Mouse (Mus musculus): ENCODE measurements around the gene Msln.
A peak's percentile ranks its signal among the peaks of the same experiment; 100 is the strongest.
"Not testable (repeated sequence)": the region's sequence is repeated elsewhere in the genome, so short reads cannot be mapped to it uniquely, and the experiment has no call there.

Msln gene

DNA sequence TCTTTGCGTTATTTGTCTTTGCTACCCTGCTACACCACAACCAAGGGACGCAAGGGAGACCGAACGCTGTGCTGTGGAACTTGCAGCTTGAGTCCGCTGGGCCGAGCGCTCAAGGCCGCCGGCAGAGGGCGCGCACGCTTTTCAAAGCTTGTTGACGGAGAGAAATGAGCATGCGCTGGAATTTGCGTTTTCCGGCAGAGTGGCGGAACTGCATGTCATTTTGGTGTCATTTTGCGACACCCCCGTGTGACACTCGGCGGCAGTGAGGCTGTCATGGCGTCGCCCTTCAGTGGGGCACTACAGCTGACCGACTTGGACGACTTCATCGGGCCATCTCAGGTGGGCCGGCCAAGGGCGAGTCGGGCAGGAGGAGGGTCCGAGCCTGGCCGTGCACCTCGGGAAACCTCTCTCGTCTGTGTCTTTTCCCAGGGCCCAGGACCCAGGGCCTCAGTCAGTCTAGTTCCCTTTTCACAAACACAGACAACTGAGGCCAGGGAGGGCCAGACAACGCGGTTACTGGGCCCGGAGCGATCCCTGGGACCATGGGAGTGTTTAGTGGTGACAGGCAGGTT lies 19.5 kb upstream of the Msln start, which contains the start of gene Narfl:
TSS of gene Narfl (plus strand) at position 228 of the 572 bp plus-strand sequence.
- DNase-seq (ENCODE audit: low read depth in 2 of 2, low spot score in 2 of 2), result peak; percentile 97 to 98

DNA sequence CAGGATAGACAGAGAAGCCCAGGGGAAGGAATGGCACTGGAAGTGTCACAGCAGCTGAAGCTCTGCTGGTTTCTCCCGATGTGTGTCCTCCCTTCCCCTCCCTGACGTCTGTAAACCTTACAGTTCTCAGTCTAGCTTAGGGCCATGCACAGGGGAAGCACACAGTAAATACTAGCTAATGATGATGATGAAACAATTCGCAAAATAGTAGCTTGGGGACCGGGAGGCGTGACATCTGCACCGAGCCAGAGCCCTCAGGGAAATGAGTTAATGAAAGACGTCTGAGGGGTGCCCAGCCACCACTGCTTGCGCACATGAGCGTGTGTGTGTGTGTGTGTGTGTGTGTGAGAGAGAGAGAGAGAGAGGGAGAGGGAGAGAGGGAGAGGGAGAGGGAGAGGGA lies 15.2 kb upstream of the Msln start:
- DNase-seq (ENCODE audit: low read depth in 2 of 2, low spot score in 2 of 2), result no peak

DNA sequence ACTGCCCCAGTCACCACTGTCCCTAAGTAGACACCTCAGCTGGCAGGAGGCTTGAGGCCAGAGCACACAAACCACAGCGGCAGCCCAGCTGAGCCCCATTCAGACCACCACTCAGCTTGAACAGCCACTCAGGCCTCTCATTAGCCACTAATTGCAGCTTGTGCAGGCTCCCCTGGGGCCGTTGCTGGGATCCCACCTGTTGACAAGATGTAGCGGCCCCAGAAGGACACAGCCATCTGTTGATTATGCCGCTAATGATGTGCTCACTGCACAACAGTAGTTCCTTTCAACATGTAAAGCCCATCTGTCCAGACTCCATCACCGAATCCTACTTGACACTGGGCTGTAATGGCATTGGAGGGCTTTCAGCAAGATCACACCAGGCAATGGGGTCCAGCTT lies 11.7 kb upstream of the Msln start:
- DNase-seq (ENCODE audit: low read depth in 2 of 2, low spot score in 2 of 2), result no peak

DNA sequence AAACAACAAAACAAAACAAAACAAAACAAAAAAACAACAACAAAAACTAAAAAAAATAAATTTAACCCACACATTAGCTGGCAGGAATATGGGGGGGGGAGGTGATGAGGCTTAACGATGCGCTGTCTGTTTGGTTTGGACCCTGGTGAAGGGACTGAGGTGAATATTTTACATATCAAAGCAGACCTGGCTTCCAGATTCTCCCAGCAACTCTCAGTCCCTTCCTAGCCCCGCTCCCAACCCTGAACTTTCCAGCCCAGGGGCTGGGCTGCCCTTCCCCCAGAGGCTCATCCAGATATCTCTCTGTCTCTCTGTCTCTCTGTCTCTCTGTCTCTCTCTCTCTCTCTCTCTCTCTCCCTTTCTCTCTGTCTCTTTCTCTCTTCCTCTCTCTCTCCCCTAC lies 8.4 kb upstream of the Msln start:
- no peak for DNase-seq (ENCODE audit: low read depth in 2 of 2, low spot score in 2 of 2)

DNA sequence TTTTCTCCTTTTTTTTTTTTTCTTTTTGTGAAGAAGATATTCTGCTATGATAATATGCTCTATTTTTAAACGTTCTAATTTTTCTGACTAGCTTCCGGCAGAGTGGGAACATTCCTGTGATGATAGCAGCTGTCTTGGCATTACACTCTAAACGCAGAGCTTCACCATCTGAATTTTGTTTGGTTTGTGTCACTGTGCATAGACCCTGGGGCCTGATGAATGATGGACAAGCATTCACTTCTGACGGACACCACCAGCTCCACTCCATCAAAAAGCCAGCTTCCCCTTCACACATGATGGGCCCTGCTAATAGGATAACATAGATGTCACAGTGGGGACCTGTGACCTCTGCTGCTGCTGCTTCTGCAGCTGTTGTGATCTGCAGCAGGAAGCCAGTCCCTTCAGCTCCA lies 7.4 kb upstream of the Msln start:
- DNase-seq (ENCODE audit: low read depth in 2 of 2, low spot score in 2 of 2), result no peak

DNA sequence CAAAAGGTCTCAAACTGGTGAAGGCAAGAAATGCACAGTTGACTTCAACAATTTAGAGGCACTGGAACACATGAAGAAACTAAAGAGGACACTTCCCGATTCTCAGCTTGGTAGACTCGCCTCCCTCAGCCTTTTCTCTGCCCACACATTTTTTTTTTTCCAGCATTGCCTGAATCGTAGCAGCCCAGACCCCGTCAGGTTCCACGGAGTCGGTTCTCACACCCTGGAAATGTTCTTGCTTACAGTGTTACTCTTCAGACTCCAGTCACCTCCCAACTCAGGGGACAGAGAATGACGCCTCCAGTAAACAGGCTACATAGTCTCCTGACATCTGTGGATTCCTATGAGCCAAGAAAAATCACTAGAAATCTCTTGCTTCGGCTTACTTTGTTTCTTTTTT lies 6.0 kb upstream of the Msln start:
- DNase-seq (ENCODE audit: low read depth in 2 of 2, low spot score in 2 of 2), result no peak

DNA sequence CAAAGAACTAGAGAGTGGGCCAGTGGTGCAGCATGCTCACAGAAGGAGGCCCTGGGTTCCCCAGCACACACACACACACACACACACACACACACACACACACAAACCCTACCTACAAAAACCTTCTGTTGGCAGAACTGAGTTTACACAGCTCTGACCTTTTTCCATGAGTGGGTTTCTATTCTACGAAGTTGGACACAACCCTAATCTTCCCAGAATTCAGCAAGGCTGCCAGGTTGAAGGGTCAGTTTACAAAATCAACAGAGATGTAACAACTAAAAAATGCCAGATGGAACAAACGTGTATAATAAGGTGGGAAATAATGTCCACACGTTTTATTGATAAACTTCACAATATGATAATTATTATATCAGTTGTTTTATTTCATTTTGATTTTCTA lies 3.5 kb upstream of the Msln start:
- no peak for DNase-seq (ENCODE audit: low read depth in 2 of 2, low spot score in 2 of 2)

DNA sequence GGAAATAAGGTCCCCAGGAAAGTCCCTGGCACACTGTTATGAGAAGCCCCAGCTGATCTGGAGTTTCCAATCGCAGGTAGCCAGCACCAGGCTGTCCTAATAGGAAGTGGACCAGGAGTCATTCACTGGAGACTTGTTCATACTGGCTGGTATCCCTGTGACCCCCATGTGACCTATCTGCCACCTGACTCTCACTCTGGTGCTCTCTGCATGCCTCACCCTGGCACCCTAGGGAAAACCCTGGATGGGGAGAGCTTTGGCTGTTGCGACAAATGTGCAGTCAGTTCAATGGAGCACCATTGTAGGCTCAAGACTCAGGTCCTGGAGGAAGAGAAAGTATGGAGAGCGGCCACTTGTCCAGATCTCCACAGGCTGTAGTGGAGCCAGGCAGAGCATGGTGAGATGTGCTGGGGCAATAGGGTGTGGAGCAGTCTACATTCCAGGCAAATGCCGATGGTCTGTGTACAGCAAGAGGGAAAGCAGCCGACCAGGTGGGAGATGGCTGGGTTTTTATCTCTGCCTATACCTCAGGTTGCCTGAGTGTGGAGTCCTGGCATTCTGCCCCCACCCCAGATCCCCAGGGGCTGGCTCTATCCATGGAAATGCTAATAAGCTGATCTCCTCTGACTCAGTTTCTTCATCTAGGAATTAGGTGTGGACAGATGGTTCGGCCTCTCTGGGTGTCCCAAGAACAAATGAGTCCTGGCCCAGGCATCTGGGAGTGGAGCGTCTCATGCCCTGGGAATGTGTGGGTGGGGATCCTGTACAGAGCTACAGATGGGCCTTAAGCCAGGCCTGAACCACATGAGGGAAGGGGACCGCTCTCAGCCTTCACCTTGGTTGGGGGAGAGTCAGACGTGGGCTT lies 2.4 kb upstream of the Msln start:
- DNase-seq (ENCODE audit: low read depth in 2 of 2, low spot score in 2 of 2), result no peak

DNA sequence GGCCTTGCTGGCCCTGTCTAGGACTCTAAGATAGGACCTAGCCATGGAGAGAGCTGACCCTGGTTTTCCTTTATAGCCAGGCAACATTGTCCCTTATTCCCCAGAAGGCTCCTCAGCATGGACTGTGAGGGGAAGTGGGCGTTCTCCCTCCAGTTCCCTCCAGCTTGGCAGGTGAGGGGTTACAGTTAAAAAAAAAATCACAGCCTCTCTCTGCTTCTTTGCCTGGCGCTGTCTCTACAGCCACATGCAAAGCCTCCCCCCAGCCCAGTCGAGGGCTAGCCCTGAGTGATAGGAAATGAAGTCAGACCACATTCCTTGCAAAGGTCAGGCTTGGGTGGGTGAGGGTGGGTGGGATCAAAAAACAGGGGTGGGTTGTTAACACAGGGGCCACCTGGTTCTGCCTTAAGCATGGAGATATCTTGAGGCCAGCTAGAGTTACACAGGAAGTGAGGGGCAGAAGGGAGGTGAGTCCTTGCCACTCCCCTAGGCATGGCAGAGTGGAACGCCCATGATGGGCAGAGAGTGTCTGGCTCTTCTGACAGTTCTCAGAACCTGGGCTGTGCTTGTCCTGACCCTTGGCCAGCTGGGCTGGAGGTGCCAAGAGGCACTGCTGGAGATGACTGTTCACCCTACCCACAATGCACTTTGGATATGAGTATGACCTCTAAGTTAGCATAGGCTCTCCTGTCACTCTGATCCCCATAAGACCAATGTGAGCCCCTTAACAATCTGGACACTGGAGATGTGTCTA lies 1.6 kb upstream of the Msln start:
- DNase-seq (ENCODE audit: low read depth in 2 of 2, low spot score in 2 of 2), result no peak

DNA sequence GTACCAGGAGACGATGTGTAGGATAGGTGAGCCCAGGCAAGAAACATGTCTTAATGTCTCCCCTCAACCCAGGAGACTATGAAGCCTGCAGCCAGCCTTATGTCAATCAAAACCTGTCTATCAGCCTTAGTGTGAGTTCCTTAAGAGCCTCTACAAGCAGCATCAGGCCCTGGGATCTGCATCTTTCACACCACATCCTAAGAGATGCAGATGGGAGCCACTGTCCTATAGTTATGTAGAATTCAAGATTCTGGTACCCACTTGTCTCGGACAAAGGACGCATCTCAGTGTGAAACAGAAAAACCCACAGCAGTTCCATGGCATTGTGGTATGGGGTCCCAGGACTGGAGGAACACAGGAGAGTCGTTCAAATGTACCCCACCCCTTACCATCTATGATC lies 908 bp upstream of the Msln start:
- DNase-seq (ENCODE audit: low read depth in 2 of 2, low spot score in 2 of 2), result no peak

DNA sequence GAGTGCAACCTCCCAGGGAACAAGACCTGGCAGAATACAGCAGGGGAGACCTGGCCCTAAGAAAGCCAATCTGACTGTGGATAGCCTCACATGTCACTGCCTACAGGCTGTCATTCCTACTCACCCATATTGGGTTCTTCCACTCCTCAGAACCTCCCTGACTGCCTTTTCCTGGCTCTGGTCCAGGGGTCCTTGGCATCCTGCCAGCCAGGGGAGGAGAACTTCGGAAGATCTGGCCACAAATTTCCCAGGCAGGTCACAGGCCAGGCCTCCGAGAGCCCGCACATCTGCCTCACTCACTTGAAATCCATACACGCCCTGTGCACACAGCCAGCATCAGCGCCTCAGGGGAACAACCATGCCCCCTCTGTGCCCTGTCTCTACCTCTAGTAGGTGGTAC lies 2.7 kb downstream of the Msln start:
- DNase-seq (ENCODE audit: low read depth in 2 of 2, low spot score in 2 of 2), result no peak

DNA sequence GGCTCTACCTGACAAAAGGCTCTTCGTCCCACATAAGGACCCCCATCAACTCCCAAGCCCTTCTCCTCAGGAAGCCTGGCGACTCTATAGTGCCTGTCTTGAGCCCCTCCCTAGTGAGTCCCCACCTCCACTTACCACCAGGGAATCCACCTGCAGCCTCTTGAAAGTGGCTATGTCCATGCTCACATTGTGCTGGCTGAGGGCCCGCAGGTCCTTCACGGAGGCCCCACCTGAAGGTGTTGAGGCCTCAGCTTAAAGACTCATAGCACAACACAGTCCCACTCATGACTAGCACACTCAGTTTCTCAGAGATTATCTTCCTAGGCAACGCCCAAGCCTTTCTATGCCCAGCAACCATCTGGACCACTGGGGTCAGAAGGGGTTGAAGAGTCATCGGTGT lies 4.9 kb downstream of the Msln start:
- no peak for DNase-seq (ENCODE audit: low read depth in 2 of 2, low spot score in 2 of 2)

DNA sequence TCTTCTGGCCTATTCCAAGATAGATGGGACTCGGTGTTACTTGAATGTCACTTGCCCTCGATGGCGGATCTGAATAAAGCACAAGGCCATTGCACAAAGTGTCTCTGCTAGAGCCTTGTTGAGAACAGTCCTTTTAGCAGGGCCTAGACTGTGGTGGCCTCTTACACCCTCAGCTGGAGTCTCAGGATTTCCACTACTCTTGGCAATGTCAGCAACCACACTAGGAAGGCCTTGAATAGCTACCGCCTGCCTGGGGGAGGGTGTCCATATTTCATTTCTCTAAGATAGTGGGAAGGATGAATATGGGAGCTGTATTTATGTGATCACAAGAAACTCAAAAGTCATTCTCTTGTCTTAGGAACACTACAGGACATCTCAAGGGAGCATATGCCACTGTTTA lies 5.9 kb downstream of the Msln start:
- no peak for DNase-seq (ENCODE audit: low read depth in 2 of 2, low spot score in 2 of 2)

DNA sequence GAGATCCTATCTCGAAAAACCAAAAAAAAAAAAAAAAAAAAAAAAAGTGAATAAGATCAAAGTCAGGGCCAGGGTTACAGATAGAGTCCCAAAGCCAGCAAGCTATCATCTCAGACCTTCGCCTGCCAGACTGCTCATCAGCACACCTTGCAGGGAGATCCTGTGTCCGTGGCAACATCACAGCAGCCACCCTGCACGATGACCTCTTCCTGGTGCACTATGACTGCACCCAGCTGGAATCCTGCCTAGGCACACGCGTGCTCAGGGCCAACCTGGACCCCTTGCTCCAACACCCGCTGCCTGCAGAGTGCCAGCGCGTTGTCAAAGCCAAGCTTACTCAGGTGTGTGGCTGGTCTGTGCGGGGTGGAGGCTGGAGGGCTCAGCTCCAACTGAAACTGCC lies 9.9 kb downstream of the Msln start:
- no peak for DNase-seq (ENCODE audit: low read depth in 2 of 2, low spot score in 2 of 2)

DNA sequence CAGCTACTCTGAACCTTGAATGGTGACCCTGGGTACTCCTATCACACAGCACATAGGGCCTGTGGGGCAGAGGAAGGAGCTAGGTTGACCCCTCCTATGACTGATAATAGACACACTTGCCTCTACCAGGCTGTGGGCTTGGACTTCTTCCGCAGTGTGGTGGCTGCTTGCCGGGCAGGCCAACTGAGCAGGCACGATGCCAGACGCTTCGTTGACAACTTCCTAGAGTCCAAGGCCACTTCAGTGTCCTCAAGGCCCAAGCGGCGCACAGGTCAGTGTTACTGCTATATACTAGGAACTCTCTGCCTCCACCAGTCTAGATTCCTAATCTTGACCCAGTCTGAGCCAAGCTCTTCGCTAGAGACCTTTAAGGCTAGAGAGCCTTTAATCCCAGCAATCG lies 10.3 kb downstream of the Msln start:
- DNase-seq (ENCODE audit: low read depth in 2 of 2, low spot score in 2 of 2), result no peak

DNA sequence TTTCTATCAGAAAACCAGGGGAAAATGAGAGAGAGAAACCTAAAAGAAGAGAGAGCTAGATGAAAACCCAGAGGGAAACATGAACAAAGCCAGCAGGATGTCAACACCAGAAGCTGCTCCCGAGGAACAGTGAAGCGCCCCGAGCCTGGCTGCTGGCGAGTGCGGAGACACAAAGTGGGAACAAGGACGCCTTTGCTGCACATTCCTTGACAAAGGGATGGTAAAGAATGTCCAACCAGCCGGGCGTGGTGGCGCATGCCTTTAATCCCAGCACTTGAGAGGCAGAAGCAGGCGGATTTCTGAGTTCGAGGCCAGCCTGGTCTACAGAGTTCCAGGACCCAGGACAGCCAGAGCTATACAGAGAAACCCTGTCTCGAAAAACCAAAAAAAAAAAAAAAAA lies 12.7 kb downstream of the Msln start:
- DNase-seq (ENCODE audit: low read depth in 2 of 2, low spot score in 2 of 2), result not testable (repeated sequence)

DNA sequence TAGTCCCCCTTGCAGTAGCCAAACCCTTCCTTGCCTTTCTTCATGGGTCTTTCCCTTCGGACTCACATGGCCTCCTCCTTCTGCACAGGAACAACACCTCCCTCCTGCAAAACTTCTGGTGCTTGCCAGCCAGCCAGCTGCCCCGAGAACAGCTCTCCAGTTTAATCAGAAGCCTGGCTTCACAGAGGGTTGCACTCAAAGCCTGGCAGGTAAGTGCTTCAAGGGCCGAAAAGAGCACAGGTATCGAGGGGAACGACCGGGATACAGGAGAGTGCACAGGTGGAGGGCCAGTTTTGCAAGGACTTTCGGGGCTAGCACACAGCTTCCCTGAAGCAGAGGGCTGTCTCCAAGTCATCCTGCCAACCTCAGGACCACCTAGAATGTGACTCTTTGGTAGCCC lies 15.3 kb downstream of the Msln start:
- DNase-seq (ENCODE audit: low read depth in 2 of 2, low spot score in 2 of 2), result no peak

DNA sequence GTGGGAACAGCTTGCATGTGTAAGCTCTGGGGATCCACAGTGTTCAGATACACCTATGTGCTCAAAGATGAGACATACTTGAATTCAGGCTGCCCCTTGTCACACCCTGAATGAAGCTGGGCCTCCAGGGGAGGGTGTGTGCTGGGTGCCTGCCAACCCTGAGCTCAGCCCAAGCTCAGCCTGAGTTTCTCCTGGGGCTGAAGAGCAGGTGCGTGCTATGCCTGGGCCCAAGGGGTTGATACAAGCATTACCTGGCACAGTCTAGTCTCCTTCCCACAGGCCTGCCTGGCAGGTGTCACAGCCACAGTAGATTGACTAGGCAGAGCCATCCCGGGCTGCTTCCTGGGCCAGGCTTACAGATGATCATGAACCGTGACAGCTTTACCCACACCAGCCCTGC lies 18.4 kb downstream of the Msln start, which contains the start of gene Mslnl:
TSS of gene Mslnl (plus strand) at position 298 of the 400 bp plus-strand sequence.
- DNase-seq (ENCODE audit: low read depth in 2 of 2, low spot score in 2 of 2), result no peak

DNA sequence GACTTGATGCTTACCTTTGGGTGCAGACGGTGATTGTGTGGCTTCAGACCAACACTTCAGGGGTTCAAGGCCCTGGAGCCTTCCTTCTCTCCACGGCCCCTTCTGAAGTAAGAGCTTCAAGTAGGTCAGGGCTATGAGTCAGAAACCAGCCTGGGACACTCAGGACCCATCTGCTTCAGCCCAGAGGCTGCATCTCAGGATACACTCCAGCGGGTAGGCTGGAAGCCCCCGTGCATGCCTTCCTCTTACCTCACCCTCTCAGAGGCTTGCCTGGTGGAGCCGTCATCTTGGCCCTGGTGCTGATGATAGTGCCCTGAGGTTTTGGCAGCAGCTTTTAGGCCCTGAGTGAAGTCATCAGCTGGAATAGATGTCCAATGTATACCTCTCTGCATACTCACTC lies 18.9 kb downstream of the Msln start:
- DNase-seq (ENCODE audit: low read depth in 2 of 2, low spot score in 2 of 2), result no peak

DNA sequence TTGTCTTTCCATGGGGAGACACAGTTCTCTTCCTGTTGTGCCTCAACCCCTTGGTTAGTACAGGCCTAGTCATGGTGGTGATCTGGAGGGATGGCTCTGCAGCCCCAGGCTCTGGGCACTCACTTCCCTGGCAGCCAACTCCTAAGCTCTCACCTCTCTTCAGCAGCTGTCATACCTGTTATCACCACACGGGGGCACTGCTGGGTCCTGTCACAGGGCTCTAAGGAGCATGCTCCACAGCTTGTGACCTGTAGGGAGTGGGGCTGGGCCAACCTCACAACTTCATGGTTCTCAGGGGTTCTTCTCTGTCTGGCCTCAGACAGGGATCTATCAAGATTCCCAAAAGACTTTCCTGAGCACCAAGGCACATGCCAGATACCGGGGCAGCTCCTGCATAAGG lies 22.1 kb downstream of the Msln start:
- peak; percentile 67 to 76 for DNase-seq (ENCODE audit: low read depth in 2 of 2, low spot score in 2 of 2)

DNA sequence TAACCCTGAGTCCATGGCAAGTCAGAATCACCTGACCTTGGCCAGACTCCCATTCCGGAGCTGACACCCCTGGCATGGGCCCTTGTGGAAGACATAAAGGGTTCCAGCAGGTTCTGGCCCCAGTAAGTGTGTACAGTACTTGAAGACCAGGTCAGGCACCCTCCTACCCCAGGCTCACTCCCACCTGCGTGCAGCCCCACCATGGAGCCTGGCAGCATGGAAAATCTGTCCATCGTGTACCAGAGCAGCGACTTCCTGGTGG lies 26.2 kb downstream of the Msln start:
- DNase-seq (ENCODE audit: low read depth in 2 of 2, low spot score in 2 of 2), result no peak

DNA sequence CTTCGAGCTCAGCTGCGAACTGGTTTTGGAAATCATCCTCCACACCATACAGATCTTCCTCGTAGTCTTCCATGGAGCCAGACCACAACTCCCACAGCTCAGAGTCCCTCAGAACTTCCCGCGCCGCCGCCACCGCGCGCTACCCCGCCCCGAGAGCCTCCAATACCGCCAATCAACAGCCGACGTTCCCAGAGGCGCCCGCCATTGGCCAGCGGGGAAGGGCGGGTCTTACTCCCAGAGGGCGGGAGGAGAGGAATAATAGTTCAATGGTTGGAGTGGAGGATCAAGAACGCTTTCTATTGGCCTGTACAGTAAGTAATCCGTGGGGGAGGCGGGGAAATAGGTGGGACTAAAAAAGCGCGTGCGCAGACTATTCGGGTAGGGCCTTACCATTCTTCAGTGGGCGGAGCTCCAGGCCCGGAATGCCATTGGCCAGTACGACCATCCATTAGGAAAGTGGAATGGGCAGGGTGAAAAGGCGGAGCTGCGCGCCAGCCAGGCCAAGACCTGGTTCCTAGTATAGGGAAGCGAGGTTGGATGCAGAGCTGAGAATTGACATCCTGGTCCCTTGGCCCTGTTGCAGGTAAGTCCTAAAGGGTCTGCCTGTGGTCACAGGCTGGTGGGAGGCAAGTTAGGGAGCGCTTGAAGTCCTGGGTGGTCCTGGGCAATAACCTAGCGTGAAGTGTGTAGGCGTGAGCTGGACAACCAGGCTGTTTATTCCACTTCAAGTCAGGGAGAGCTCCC lies 26.7 kb downstream of the Msln start, which contains the start of the genes Chtf18 and Rpusd1:
TSS of gene Chtf18 (minus strand) at position 155 of the 744 bp plus-strand sequence.
TSS of gene Rpusd1 (plus strand) at position 406 of the 744 bp plus-strand sequence.
- DNase-seq (ENCODE audit: low read depth in 2 of 2, low spot score in 2 of 2), result peak; percentile 92 to 96

Measured in CD8-positive naive resting alpha-beta T cell, adult 2 months (primary cell).